ENCODE assay signal across 28 mouse cellular contexts in genomic region chr14:61278676-61279300, GRCm38 (mm10). TPM values are rescaled to one million over a fixed set of nuclear protein-coding genes. Genes with fewer than 3 reads are reported as not detected.
"Had no signal": no experiment of that assay in that cellular context is flagged by ENCODE, and none has a peak within 500 bp of the region (broad histone marks: within the 10 kb centered on the region; RNA-seq: fewer than 3 reads in every experiment).

No protein-coding gene starts in this region.

- H3K36me3 ChIP-seq: heart, embryonic 12.5 days; hindbrain, embryonic 13.5 days; hindbrain, embryonic 15.5 days; kidney, embryonic 15.5 days; limb, embryonic 10.5 days; limb, embryonic 12.5 days had no signal

- H3K9me3 ChIP-seq: heart, embryonic 12.5 days; hindbrain, embryonic 13.5 days; hindbrain, embryonic 15.5 days; kidney, embryonic 15.5 days; limb, embryonic 10.5 days; limb, embryonic 12.5 days had no signal

- H3K4me2 ChIP-seq: heart, embryonic 12.5 days; hindbrain, embryonic 13.5 days; hindbrain, embryonic 15.5 days; kidney, embryonic 15.5 days; limb, embryonic 12.5 days; liver, embryonic 11.5 days had no signal

- DNase-seq: gastrocnemius, adult 2 months; gastrocnemius, postnatal 10 days; gastrocnemius, postnatal 25 days; heart, postnatal 10 days; heart, postnatal 4 days; kidney, adult 11 months; kidney, adult 2 months; kidney, adult 9 months; kidney, postnatal 14 days; kidney, postnatal 36 days; layer of hippocampus, adult 9-11 months; layer of hippocampus, postnatal 36 days; liver had no signal

- H3K9ac ChIP-seq: heart, embryonic 12.5 days; hindbrain, embryonic 13.5 days; hindbrain, embryonic 15.5 days; kidney, embryonic 15.5 days; limb, embryonic 12.5 days had no signal

- H3K27ac ChIP-seq: gastrocnemius, adult 2 months; heart, adult 2 months; hindbrain, embryonic 13.5 days; hindbrain, embryonic 15.5 days; hindbrain, postnatal 0 days; kidney, embryonic 15.5 days; kidney, postnatal 0 days; left cerebral cortex, adult 2 months; limb, embryonic 10.5 days; limb, embryonic 12.5 days had no signal

- H3K4me3 ChIP-seq: gastrocnemius, adult 2 months; heart, adult 2 months; heart, embryonic 12.5 days; hindbrain, embryonic 13.5 days; hindbrain, embryonic 15.5 days; kidney, embryonic 15.5 days; left cerebral cortex, adult 2 months; limb, embryonic 10.5 days; limb, embryonic 12.5 days had no signal

- ATAC-seq: hindbrain, postnatal 0 days; intestine, embryonic 16.5 days had no signal

RNA-seq across cellular contexts. Expression of gene Sgcg, which starts 20.5 kb away (rescaled TPM):
- total RNA-seq: granulocyte monocyte progenitor cell, adult 5-6 weeks; layer of hippocampus, postnatal 36 days; left cerebral cortex, postnatal 14 days; left cerebral cortex, postnatal 36 days had no signal
